Mouse (Mus musculus): ENCODE results near the gene Rps6kl1.

- TF ChIP-seq CTCF (IDR thresholded peaks at IDR 0.05; ENCODE audit: low read depth) (no peak), EP300 (IDR thresholded peaks at IDR 0.05; ENCODE audit: low read depth) (no peak)
These were observed 14.4 kb downstream of the Rps6kl1 start for GRCm38 (mm10) chr12:85136627-85137026.
